Mouse (Mus musculus): Measurements from ENCODE around the gene Tmem38a.

Tmem38a gene

GRCm38 (mm10) chr8:72571611-72572473 is at the start of gene Tmem38a:
TSS of gene Tmem38a (plus strand) at chr8:72572055.
- peak; percentile 85 for DNase-seq

DNA sequence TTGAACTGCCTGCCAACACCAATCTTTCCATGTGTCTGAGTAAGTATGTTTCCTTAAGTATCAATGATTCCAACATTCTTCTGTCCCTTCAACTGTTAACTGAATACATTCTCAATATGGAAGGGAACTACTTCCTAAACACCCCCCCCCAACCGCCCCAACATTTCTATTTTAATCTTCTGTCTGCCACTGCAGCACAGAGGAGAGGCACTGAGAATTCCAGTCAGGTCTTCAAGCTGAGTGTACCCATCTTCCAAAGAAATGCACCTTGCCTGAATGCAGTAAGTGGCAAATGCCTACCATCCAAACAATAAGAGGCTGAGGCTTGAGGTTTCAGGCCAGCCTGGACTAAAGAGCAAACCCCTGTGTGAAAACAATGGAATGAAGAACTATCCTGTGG is 39.8 kb upstream of the Tmem38a start:
- DNase-seq, result no peak

DNA sequence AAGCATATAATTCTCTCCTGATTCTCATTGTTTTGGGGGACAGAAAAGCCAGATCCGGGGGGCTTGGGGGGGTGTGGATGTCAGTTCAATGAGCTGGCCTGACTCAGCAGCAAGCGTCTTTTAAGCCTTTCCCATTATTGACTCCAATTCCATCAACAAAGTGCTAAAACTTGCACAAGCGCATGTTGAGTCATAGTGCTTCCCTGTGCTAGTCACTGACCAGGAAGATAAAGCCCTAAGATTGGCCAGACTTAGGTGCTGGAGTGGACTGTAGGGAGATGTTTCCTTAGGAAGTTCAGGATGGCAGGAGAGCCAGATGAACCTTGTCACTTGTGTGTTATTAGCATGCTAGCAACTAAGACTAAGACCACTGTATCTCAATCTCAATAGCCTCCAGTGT is 37.0 kb upstream of the Tmem38a start:
- DNase-seq, result no peak

DNA sequence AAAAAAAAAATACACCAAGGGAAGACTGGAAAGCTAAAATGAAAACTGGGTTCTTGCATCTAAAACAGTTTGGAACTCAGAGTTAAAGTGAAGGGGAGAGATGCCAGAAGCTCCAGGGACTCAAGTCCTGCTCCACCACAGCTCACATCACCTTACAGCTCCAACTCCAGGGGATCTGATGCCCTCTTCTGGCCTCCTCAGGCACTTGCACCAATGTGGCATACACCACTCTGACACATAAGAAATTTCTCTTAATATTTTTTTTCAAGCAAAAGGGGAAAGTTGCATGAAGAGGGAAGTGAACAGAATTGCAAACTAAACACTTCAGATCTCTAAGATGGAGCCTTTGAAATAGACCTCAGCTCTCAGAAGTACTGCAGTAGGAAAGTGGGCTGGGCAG is 32.6 kb upstream of the Tmem38a start:
- DNase-seq, result no peak

GRCm38 (mm10) chr8:72547122-72547801 is 24.6 kb upstream of the Tmem38a start:
- no peak for DNase-seq

DNA sequence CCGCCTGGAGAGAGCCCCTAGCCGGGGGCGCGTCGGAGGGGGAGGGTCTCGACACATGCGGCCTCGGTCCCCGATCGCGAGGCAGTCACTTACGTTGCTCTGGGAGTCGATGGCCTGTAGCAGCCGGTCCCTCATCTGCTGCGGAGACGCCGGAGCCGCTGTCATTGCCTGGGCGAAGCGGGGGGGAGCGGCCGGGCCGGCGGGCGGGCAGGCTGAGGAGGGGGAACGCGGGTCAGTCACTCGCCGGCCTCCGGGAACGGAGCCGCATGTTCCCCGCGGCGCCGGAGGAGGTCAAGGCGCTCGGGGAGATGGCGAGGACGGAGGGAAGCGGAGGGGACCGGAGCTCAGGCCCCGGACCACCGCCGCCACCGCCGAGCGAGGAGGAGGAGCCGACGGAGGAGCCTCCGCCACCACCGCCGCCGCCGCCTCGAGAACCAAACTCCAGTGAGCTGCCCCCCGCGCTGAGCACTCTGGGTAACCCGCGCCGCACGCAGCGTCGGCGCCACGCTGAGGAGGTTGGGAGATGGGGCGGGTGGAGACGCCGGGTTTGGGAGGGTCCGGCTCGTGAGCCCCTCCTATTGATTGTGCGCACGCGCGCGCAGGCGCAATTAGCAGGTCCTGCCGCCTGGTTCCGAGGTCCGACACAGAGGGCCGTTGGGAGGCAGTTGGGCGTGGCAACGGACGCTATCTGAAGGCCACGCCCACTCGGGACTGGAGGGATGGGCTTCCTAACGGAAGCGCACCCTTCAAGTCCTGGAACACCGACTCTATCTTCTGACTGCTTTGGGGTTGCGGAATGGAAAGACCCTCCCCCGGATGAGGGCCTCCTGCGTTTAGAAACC is 23.8 kb upstream of the Tmem38a start, which contains the start of gene Med26:
Gene Med26, minus strand, starts transcription at position 469 of the 842 bp plus-strand sequence.
- DNase-seq, result peak; percentile 99

GRCm38 (mm10) chr8:72548644-72549313 is 23.1 kb upstream of the Tmem38a start:
- DNase-seq, result no peak

DNA sequence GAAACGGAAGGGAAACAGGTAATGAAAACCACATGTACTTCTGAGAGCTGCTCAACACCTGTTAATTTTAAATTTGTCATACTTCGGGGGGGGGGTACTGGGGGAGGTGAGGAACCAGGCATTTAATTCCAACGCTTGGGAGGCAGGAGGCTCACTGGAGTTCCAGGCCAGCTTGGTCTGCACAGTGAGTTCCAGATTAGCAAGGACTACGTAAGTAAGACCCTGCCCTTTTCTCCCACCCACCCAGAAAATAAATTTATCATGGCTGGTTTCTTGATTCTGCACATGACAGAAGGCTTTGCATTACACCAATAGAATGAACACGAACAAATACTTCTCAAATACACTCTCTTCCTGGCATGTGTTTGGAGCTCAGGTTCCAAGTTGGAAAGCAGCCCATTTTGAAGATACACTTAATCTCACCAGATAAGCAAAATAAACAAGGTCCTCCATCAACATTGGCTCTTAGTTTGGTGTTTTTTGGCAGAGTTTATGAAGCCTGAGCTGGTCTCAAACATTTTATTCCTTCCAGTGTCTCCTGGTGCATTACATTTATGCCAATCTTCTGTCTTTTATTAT is 22.5 kb upstream of the Tmem38a start:
- no peak for DNase-seq

DNA sequence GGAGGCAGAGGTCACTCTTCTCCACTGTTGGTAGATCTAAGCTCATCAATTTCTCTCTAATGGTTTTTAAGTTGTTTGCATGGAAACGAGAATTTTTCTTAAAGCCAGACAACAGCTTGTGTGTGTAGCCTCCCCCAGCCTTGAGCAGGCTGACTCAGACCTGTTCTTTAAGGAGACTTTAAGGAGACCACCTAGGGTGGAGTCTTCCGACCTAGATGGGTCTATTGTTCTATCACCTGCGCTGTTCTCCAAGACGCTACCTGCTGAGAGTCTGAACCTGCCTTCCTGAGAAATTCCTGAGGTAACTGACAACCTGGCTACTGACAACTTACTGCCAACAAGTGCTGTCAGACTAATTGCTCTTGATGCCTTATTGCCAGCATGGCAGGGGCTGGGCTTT is 16.1 kb upstream of the Tmem38a start:
- no peak for DNase-seq

DNA sequence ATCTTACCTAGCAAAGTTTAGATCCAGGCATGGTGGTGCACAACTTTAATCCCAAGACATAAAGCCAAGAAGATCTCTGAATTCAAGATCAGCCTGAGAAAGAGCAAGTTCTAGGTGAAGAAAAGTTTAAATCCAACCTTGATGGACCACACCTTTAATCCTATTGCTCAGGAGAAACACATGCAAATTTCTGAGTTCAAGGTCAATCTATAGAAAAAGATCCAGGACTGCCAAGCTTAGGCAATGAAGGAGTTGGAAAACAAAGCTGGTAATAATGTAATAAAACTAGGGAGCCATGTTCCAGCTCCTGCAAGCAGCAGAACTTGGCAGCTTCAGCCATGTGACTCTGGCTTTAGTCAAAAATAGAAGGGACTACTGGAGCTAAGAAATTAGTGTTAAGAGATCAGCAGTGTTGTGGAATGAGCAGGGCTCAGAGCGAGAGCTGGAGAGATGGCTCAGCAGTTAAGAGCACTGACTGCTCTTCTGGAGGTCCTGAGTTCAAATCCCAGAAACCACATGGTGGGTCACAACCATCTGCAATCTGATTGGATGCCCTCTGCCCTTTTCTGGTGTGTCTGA is 10.7 kb upstream of the Tmem38a start:
- no peak for DNase-seq

GRCm38 (mm10) chr8:72565970-72566369 is 5.9 kb upstream of the Tmem38a start:
- no peak for DNase-seq

DNA sequence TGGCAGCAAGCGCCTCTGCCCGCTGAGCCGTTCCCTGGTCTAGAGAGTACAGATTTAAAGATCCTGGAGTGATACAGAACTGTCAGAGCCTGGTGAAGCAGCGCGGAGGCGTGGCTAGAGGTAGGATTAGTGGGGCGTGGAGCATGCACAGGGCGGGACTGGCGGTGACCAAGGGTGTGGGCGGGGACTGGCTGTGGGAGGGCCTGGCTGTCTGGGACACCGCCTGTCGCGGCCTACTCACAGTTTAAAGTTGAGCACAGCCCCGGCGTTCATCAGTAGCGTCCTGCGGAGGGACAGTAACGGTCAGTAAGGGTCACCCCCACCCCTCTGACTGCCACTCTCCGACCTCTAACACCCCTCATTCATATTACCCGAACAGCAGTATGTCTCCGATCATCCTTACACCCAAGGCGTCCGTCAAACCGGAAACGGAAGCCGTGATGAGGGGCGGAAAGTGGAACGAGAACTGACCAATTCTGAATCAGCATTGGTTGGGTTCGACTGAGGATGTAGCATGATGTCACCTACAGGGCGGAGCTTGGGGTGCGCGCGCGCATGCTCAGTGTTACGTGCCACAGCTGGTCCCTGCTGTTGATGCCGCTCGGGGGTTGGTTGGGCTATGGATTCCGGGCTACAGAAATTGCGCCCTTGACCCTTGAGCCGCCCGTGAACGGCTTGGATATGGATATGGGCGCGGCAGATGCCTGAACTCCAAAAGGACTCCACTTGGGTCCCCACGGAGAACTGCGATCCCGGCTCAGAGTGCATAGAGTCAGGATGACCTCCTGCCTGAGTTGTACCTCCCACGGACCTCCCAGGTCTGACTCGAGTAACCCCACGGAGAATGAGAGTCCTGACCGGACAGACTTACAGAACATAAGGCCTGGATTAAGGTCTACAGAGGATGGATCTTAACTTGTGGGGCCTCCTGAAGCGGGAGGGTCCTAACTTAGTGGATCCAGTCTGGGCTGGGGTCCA is 933 bp upstream of the Tmem38a start, which contains the start of gene Smim7:
Gene Smim7, minus strand, starts transcription at position 456 of the 978 bp plus-strand sequence.
- DNase-seq, result peak; percentile 98

DNA sequence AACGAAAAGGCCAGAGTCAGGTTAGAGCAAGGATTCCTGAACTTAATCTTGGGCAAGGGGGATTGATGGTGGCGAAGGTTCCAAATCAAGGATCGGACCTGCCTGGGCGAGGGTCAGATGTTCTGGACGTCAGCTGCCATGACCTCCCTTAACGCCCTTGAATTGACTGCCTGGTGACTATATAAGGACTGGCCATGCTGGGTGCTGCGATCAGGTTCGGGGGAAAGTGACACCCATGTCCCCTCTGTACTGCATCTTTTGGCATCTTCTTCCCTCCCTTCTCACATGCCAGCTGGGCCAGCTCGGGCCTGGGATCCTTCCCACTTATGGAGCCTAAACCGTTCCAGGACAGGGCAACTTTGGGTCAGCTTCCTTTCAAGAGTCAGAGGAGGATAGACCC is 652 bp downstream of the Tmem38a start:
- no peak for DNase-seq

DNA sequence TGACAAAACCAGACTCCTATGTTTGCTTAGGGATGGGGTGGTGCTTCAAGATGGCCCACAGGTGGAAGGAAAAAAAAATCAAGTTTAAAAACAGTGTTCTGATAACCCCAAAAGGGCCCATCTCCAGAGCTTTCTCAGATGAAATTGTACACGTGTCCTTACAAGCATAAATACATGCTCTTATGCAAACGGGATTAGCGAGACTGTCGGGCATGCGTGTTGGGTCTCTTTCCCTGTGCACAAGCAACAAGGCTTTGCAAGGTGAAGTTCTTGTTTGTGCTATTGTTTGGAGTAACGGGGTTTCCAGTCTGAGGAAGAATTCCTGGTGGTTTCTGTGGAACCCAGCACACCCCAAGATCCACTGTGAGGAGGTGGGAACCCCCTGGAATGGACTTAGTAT is 1.6 kb downstream of the Tmem38a start:
- no peak for DNase-seq

DNA sequence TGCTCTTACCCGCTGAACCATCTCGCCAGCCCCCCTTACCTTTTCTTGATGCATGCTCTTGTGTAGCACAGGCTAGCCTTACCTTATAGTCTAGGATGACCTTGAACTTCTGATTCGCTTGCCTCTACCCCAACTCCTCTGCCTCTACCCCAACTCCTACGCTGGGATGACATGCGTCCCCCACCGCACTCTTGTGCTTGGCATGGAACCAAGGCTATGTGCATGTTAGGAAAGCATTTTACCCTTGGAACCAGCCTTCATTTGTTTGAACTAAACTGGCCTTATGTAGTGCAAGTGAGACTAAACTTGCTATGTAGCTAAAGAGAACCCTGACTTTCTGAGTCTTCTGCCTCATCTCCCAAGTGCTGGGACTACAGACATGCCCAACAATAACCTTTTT is 4.1 kb downstream of the Tmem38a start:
- DNase-seq, result no peak

GRCm38 (mm10) chr8:72577266-72577665 is 5.4 kb downstream of the Tmem38a start:
- DNase-seq, result no peak

DNA sequence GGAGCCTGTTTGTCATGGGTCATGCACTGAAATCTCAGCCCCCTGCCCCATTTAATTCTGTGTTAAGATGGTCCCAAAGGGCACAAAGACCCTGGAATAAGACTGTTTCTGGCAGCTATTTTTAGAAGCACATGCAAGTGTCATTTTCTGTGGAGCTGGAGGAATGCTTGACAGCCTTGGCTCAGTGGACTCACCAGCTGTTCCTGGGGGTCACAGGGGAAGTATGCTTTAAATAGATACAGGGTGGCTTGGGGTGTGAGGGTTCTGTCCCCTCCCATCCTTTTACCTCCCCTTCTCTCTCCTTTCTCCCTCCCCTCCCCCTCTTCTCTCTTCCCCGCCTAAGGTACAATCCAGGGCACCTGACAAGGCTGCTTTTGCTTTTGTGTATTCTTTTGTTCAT is 6.1 kb downstream of the Tmem38a start:
- DNase-seq, result no peak

DNA sequence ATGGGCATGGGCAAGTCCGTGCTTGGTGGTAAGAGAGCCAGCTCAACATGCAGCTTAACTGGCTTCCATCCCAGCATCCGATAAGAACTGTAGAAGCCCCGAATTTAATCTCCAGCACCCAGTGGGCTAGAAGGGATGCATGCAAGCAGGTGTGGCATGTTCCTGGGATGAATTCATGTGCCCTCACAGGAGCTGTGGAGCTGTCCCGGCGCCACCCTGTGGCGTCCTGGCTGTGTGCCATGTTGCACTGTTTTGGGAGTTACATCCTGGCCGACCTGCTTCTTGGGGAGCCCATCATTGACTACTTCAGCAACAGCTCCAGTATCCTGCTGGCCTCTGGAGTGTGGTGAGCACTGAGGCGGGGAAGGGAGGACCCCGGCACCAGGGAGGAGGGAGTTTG is 7.5 kb downstream of the Tmem38a start:
- DNase-seq, result no peak

- peak; percentile 69 for DNase-seq
These were observed 11.4 kb downstream of the Tmem38a start for GRCm38 (mm10) chr8:72583056-72583771.

DNA sequence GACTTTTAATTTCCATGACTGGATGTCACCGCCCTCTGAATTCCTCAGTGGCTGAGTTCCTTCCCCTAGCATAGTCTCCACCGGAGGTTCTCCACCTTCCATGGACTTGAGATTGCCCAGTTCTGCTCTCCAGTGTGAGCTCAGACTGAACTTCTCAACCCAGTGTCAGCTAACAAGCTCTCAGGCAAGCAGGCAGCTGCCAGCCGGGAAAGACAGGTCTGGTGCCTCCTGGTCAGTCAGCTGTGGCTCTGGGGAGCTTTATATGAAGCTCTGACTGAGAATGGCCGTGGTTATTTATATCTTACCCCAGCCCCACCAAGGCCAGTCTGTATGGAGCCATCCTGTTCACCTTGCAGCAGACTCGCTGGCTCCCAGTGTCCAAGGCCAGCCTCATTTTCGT is 12.5 kb downstream of the Tmem38a start:
- no peak for DNase-seq
